Mouse (Mus musculus): Measurements from ENCODE around the gene Xrcc6. TPM values are rescaled to one million over a fixed set of nuclear protein-coding genes. Genes with fewer than 3 reads are reported as not detected.

The Xrcc6 gene
- 45.0 and 46.7 TPM in 2 replicates for polyA plus RNA-seq (2015; fragmentation: Nextera tagmentation; extraction: Ambion mirVana)

- Histone ChIP-seq H3K4me3 (no peak within 1 kb of the TSS), H3K27me3 (no peaks in the 10 kb centered on the region), H3K9me3 (no peaks in the 10 kb centered on the region), H3K4me2 (no peak within 1 kb of the TSS), H3K36me3 (peaks cover 6% of the 10 kb centered on the region; the same call in 1 of the 2 replicates), H3K4me1 (replicated peaks) (peaks cover 13% of the 10 kb centered on the region; the same call in 1 of the 2 replicates), H3K9ac (no peak within 1 kb of the TSS), H3K27ac (replicated peaks) (no peak within 1 kb of the TSS)
- WGBS, result 85% methylated on average over 3 of the region's 3 CpGs
- no peak for ATAC-seq (ENCODE audit: low read depth)
These were observed at the start of gene Xrcc6 for GRCm38 (mm10) chr15:81987646-81988045. Xrcc6 (plus strand) TSS chr15:81987835.

GRCm38 (mm10) chr15:81938246-81938645, 49.4 kb upstream of the Xrcc6 start:
- H3K36me3 ChIP-seq, result peaks cover 13% of the 10 kb centered on the region
- H3K4me1 ChIP-seq (replicated peaks), result peaks cover 46% of the 10 kb centered on the region
- peak; percentile 22; the same call in 1 of the 2 replicates for ATAC-seq (ENCODE audit: low read depth)
- H3K9ac ChIP-seq, result peak overlapping the region; percentile 90
- H3K27ac ChIP-seq (replicated peaks), result peak overlapping the region; percentile 96
- 24% methylated on average over 2 of the region's 2 CpGs for WGBS
- peak overlapping the region; percentile 67 for H3K4me3 ChIP-seq
- no peaks in the 10 kb centered on the region for H3K27me3 ChIP-seq
- peak overlapping the region; percentile 85 for H3K4me2 ChIP-seq
- H3K9me3 ChIP-seq, result no peaks in the 10 kb centered on the region

DNA sequence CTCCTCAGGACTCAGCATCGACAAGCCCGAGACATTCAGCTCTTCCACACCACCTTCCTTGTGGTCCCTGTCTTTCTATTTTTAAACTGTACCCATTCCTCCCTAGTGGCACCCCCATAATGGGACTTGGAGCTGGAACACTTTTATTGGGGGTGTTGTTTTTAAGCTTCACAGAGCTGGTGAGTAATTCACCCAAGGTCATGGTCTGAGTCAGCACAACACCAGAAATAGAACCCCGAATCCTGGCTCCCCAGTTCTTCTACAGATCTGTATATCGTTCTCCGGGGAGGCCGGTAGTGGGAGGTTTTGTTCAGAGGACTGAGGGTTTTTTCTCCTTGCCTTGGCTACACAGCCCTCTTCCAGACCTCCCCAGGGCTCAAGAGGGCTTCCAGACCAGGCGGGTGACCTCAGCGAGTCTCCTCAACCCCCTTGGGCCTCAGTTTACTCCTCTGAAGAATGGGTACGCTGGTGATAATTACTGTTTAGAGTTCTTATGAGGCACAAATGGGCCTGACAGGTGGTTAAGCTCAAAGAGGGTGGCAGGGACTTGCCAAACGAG, 48.4 kb upstream of the Xrcc6 start:
- H3K4me2 ChIP-seq, result peak overlapping the region; percentile 85
- peaks cover 13% of the 10 kb centered on the region for H3K36me3 ChIP-seq
- H3K9me3 ChIP-seq, result no peaks in the 10 kb centered on the region
- no peaks in the 10 kb centered on the region for H3K27me3 ChIP-seq
- H3K4me3 ChIP-seq, result no peak overlapping the region
- H3K9ac ChIP-seq, result peak overlapping the region; percentile 90
- H3K27ac ChIP-seq (replicated peaks), result no peak overlapping the region
- H3K4me1 ChIP-seq (replicated peaks), result peaks cover 50% of the 10 kb centered on the region
- 91% methylated on average over 10 of the region's 10 CpGs for WGBS
- no peak for ATAC-seq (ENCODE audit: low read depth)

DNA sequence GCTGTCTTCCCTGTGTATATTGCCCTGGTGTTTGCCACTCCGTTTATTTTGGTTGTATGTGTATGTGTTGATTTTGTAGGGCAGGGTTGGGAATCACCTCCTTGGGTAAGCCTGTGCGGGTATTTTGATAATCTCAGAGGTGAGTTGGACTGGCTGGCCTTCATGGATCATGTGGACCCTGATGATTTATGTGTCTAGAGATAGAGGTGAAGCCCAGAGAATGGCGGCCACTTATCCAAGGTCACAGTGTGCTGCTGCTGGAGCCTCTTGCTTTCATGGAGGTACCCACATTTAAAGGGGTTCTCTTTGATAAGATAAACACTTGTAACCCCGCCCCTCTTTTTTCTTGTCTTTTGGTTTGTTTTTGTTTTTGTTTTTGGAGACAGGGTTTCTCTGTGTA, 47.9 kb upstream of the Xrcc6 start:
- 92% methylated on average over 4 of the region's 4 CpGs for whole genome bisulfite sequencing
- H3K4me1 ChIP-seq (replicated peaks), result peaks cover 50% of the 10 kb centered on the region
- H3K36me3 ChIP-seq, result peaks cover 13% of the 10 kb centered on the region

GRCm38 (mm10) chr15:81940219-81940618, 47.4 kb upstream of the Xrcc6 start:
- Histone ChIP-seq H3K36me3 (peaks cover 13% of the 10 kb centered on the region), H3K9me3 (no peaks in the 10 kb centered on the region), H3K4me3 (no peak overlapping the region), H3K27me3 (no peaks in the 10 kb centered on the region), H3K27ac (replicated peaks) (no peak overlapping the region), H3K9ac (0 out of 2 replicates have a peak overlapping the region, but pooled peaks have one; percentile 2), H3K4me1 (replicated peaks) (peaks cover 50% of the 10 kb centered on the region), H3K4me2 (no peak overlapping the region)
- WGBS, result 94% methylated on average over 5 of the region's 5 CpGs
- ATAC-seq (ENCODE audit: low read depth), result no peak

More for the DNA sequence above, 47.9 kb upstream of the Xrcc6 start:
- no peaks in the 10 kb centered on the region for H3K9me3 ChIP-seq
- no peaks in the 10 kb centered on the region for H3K27me3 ChIP-seq
- no peak for ATAC-seq (ENCODE audit: low read depth)
- H3K27ac ChIP-seq (replicated peaks), result no peak overlapping the region
- no peak overlapping the region for H3K4me2 ChIP-seq
- H3K9ac ChIP-seq, result no peak overlapping the region
- H3K4me3 ChIP-seq, result no peak overlapping the region

DNA sequence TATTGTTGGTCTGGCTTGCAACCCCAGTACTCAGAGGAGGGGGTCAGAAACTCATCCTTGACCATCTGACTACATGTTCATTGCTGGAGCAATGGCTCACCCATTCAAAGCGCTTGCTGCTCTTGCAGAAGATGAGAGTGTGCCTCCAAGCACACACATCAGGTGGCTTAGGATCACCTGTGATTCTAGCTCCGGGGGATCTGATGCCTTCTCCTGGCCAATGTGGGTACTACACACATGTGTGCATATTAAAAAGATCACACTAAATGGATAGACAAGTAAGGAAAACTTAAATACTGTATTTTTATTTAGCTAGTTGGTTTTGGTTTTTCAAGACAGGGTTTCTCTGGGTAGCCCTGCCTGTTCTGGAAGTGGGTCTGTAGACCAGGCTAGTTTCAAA, 46.6 kb upstream of the Xrcc6 start:
- Histone ChIP-seq H3K4me1 (replicated peaks) (peaks cover 47% of the 10 kb centered on the region), H3K27me3 (no peaks in the 10 kb centered on the region), H3K9me3 (no peaks in the 10 kb centered on the region), H3K4me2 (no peak overlapping the region), H3K36me3 (peaks cover 13% of the 10 kb centered on the region), H3K4me3 (no peak overlapping the region), H3K27ac (replicated peaks) (no peak overlapping the region), H3K9ac (no peak overlapping the region)
- 93% methylated on average over 2 of the region's 2 CpGs for WGBS
- no peak for ATAC-seq (ENCODE audit: low read depth)

GRCm38 (mm10) chr15:81943176-81943749, 44.4 kb upstream of the Xrcc6 start:
- Histone ChIP-seq H3K4me2 (0 out of 2 replicates have a peak overlapping the region, but pooled peaks have one; percentile 0), H3K27ac (replicated peaks) (peak overlapping the region; percentile 46), H3K9me3 (no peaks in the 10 kb centered on the region), H3K36me3 (peaks cover 35% of the 10 kb centered on the region), H3K27me3 (no peaks in the 10 kb centered on the region), H3K4me3 (no peak overlapping the region), H3K9ac (peak overlapping the region; percentile 50; the same call in 1 of the 2 replicates), H3K4me1 (replicated peaks) (peaks cover 25% of the 10 kb centered on the region)
- ATAC-seq (ENCODE audit: low read depth), result peak; percentile 32; the same call in 1 of the 2 replicates
- 11% methylated on average over 9 of the region's 9 CpGs for WGBS

DNA sequence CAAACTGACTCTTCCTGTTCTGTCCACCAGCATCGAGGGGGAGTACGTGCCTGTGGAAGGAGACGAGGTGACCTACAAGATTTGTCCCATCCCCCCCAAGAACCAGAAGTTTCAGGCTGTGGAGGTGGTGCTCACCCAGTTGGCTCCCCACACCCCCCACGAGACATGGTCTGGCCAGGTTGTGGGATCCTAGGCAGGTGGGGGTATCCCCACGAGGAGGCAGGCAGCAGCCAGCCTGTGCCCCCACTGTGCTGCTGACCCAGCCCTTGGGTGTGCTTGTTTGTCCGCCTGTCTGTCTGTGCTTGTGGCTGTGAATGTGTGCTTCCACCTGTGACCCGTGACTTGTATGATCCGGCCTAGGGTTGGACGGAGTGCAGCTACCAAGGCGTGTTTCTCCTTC, 38.6 kb upstream of the Xrcc6 start:
- 87% methylated on average over 10 of the region's 10 CpGs for WGBS
- Histone ChIP-seq H3K4me2 (no peak overlapping the region), H3K9ac (no peak overlapping the region), H3K4me1 (replicated peaks) (no peaks in the 10 kb centered on the region), H3K27me3 (no peaks in the 10 kb centered on the region), H3K9me3 (no peaks in the 10 kb centered on the region), H3K27ac (replicated peaks) (no peak overlapping the region), H3K36me3 (peaks cover 76% of the 10 kb centered on the region), H3K4me3 (no peak overlapping the region)
- no peak for ATAC-seq (ENCODE audit: low read depth)

DNA sequence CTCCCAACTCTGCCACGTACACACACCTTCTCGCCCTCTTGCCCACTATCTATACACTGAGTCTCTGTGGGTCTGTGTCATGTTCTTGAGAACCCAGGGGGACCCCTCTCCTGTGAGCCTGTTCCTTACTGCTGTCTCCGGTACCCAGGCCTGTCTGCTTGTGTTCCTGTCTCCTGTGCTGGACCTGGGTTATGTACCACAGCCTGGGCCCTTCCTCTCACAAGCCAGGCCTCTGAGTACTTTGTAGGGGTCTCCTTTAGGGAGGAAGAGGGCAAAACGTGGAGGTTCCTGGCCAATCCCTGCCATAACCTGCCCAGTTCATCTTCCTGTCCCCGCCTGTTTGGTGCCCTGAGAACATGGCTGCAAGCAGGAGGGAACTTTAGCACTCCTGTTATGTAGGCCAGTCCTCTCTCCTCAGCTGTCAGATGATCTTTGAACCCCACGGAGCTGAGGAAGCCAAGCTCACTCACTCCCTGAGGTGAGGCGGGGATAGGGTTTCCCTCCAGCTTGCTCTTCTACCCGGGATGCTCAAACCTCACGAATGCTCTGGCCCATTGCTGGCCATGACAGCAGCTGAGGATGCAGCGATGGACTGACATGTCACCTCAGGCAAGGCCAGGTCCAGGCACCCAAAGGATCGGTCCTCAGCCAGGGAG, 38.0 kb upstream of the Xrcc6 start:
- H3K4me3 ChIP-seq, result no peak overlapping the region
- no peak overlapping the region for H3K4me2 ChIP-seq
- H3K4me1 ChIP-seq (replicated peaks), result no peaks in the 10 kb centered on the region
- no peaks in the 10 kb centered on the region for H3K9me3 ChIP-seq
- H3K36me3 ChIP-seq, result peaks cover 82% of the 10 kb centered on the region
- ATAC-seq (ENCODE audit: low read depth), result no peak
- no peak overlapping the region for H3K9ac ChIP-seq
- no peak overlapping the region for H3K27ac ChIP-seq (replicated peaks)
- 72% methylated on average over 11 of the region's 11 CpGs for WGBS
- H3K27me3 ChIP-seq, result no peaks in the 10 kb centered on the region

DNA sequence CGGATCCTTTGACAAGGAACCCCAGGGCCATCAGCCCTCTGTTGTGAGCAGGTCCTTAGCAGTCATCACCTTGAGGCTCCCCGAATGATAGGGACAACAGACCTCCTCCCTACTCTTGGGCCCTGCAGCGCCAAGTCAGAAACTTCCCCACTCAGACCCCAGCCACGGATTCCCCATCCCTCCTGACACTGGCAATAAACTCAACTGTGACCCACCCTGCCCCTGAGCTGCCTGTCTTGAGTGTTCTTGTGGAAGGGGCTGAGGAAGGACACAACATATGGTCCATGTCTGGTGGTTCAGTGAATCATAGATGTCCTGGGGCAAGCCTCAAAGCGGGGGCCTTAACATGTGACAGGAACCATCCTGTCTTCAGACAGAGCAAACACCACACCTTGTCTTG, 36.9 kb upstream of the Xrcc6 start:
- no peak for ATAC-seq (ENCODE audit: low read depth)
- Histone ChIP-seq H3K27ac (replicated peaks) (no peak overlapping the region), H3K9me3 (no peaks in the 10 kb centered on the region), H3K4me1 (replicated peaks) (no peaks in the 10 kb centered on the region), H3K4me2 (no peak overlapping the region), H3K36me3 (peaks cover 93% of the 10 kb centered on the region), H3K4me3 (no peak overlapping the region), H3K27me3 (no peaks in the 10 kb centered on the region), H3K9ac (no peak overlapping the region)
- 86% methylated on average over 5 of the region's 5 CpGs for WGBS

GRCm38 (mm10) chr15:81951159-81951558, 36.5 kb upstream of the Xrcc6 start:
- H3K9ac ChIP-seq, result no peak overlapping the region
- H3K4me1 ChIP-seq (replicated peaks), result no peaks in the 10 kb centered on the region
- no peak overlapping the region for H3K27ac ChIP-seq (replicated peaks)
- peaks cover 93% of the 10 kb centered on the region for H3K36me3 ChIP-seq
- no peaks in the 10 kb centered on the region for H3K27me3 ChIP-seq
- WGBS, result 93% methylated on average over 9 of the region's 9 CpGs
- H3K4me2 ChIP-seq, result no peak overlapping the region
- no peak overlapping the region for H3K4me3 ChIP-seq
- no peaks in the 10 kb centered on the region for H3K9me3 ChIP-seq
- no peak for ATAC-seq (ENCODE audit: low read depth)

GRCm38 (mm10) chr15:81952310-81952709, 35.3 kb upstream of the Xrcc6 start:
- Histone ChIP-seq H3K27me3 (no peaks in the 10 kb centered on the region), H3K4me1 (replicated peaks) (no peaks in the 10 kb centered on the region), H3K36me3 (peaks cover 81% of the 10 kb centered on the region), H3K4me3 (no peak overlapping the region), H3K9me3 (no peaks in the 10 kb centered on the region), H3K4me2 (no peak overlapping the region), H3K9ac (no peak overlapping the region), H3K27ac (replicated peaks) (no peak overlapping the region)
- WGBS, result 91% methylated on average over 4 of the region's 4 CpGs
- ATAC-seq (ENCODE audit: low read depth), result no peak

Measured in neural tube, embryonic 13.5 days (tissue).